Mouse (Mus musculus) mesoderm, embryonic 11.5 days (tissue): ENCODE results near the gene Dusp13.

ENCODE experiments used
- DNase-seq: peaks from one replicate; pipeline ENCODE4 v3.0.0-alpha.2; 2012; ENCODE audit warnings: low read depth, low spot score

The Dusp13 gene

DNA sequence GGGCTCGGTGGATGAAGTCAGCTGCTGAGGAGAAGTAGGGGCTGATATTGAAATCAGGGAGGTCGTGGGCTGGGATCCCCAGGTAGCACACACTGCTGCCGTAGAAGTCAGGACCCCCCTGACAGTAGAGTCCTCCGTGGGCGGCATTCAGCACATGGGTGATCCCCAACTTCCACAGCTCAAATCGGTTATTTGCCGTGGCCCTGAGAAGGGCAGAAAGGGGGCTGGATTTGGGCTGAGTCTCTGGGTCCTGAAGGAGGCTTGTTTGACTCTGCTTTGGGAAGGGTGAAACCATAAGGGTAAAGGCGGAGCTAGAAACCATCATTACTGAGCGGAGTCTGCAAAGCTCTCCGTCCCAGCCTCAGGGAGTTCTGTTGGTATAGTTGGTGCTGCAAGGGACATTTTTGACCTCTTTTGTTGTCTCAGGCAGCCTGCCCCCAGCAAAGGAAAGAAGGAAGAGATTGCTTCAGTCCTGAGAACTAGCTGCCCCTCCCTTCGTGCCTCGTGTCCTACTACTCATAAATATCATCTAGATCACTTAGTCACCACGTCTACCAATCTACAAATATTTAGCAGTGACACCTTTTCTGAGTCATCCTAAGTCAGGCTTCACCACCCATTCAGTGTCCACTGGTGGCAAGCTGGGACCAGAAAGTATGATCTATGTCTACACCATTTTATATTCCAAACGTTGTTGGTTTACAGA, 3.4 kb downstream of the Dusp13 start:
- no peak for DNase-seq

DNA sequence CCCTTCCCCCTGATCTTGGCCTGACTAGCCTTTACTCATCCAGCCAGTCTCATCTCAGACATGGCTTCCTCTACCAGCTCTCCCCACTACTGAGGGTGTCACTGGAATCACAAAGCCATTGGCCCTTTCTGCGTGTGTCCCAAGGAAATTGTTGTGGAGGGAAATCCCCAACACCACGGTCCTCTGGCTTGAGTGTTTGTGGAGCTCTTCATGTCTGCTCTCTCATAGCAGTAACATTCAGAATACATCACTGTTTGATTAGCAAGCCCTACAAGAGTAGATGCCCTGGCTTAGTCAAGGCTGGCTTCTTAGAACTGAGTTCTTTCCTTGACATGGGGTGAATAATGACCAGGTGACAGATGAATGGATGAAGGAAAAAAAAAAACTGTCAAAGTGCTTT, 4.1 kb downstream of the Dusp13 start:
- no peak for DNase-seq

DNA sequence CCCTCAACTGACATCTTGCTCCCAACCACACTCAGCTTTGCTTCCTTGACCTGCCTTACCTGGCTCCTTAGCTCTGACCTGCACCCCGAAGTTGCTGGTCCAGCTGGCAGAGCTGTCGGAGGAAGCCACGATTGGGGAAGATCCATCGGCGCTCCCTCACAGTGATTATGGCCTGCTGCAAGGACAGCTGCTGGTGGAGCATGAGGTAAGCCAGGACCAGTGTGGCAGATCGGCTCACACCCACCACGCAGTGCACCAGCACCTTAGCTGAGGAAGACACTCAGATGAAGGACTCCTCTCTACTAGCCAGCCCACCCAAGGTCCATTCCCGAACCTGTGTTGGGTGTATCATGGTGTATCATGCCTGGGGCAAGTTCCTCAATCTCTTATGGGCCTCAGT, 4.7 kb downstream of the Dusp13 start:
- DNase-seq = no peak

DNA sequence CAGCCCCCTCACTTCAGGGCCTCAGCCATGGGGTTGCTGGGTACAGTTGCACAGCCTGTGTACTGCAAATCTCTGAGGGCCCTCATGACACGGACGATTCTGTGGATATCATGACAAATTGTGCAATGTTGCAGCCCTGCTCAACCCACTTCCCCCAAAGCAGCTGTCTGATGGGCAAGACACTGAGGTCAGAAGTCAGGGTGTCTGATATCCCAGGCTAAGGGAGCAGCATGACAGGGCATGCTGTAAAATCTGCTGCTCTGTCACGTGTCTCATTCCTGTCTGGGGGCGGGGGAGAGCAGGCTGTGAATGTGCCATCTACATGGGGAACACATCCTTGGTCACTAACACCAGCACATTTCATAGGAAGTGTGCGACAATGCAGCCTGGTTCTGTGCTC, 5.8 kb downstream of the Dusp13 start:
- no peak for DNase-seq

DNA sequence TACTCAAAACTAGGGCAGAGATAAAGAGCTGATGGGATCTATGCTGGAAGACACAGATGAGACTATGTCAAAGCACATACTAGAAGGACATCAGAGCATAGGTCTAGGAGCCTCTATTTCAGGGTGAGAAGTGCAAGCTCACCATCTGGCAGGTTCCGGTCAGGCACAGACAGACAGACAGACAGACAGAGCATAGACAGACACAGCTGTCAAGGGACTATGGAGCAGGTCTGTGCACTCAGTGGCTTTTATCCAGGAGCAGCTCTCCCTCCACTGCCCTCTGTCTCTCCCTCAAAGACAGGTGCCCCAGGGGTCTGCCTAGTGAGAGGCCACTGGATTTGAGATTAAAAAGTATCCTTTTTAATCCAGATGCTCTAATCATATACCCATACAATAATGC, 6.8 kb downstream of the Dusp13 start:
- DNase-seq = no peak

DNA sequence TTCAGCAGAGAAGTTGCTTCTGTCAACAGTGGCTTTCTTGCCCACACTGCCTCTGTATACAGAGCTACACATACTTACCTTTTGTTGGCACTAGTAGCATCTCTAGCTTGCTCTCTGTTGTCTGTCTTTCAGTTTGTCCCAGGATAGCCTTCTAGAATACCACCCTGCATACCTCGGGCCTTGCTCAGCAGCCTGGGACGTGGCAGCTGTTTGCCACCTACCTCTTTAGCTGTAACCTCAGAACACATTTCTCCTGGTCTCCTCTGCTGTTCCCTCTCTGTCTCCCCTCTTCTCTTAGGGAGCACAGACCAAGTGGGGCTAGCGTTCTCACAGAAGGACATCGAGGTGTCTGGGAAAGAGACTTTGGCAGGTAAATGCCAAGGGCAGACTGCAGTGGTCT, 8.5 kb downstream of the Dusp13 start:
- no peak for DNase-seq

DNA sequence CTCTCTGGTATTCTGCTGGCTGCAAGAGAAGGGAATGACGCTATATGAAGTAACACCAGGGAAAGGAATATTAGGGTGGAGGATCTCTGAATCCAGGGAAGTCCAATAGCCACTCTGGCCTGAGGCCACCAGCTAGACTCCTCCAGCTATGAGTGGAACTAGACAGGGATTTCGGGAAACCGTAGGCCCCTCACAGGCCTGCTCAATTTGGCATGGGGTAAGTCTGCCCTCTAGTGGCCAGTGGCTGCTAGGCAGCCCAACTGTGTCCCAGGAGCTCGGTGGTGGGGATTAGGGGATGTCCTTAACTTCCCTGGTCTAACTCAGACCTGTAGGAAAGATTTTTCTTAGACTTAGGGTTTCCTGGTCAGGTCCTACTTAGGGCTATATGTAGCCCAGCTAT, 9.2 kb downstream of the Dusp13 start:
- DNase-seq = peak; percentile 88

DNA sequence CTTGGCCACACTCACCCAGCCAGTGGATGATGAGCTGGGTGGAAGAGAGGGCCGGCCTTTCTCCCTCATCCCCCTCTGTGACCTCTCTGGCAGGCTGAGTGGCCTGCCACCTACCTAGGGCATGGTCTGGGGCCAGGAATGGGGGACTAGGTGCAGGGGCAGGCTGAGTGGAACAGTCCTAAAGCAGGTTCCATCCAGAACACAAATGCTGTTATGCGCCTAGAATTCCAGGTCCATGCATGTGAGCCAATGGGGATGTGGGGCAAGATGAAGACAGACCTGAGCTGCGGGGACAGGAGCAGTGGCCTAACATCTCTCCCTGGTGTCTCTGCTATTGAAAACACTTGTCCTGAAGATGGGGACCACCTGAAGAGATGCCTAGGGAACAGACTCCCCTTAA, 9.7 kb downstream of the Dusp13 start:
- no peak for DNase-seq

DNA sequence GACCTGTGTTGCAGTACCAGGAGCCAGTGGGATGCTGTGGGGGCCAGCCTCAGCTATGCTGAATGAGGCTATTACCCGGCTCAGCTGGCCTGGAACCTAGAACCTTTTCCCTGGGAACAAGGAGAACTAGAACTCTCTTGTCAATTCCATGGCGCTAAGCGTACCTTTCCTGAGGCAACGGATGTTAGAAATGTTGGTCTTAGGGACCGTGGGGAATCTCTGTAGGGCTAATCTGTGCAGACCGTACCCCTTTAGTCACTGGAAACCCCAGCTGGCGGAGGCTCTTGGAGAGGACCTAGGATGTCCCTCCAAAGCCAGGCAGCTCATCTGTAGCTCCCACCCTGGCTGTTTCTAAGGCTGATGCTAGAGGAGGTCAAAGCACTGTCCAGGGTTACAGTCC, 10.6 kb downstream of the Dusp13 start:
- no peak for DNase-seq

DNA sequence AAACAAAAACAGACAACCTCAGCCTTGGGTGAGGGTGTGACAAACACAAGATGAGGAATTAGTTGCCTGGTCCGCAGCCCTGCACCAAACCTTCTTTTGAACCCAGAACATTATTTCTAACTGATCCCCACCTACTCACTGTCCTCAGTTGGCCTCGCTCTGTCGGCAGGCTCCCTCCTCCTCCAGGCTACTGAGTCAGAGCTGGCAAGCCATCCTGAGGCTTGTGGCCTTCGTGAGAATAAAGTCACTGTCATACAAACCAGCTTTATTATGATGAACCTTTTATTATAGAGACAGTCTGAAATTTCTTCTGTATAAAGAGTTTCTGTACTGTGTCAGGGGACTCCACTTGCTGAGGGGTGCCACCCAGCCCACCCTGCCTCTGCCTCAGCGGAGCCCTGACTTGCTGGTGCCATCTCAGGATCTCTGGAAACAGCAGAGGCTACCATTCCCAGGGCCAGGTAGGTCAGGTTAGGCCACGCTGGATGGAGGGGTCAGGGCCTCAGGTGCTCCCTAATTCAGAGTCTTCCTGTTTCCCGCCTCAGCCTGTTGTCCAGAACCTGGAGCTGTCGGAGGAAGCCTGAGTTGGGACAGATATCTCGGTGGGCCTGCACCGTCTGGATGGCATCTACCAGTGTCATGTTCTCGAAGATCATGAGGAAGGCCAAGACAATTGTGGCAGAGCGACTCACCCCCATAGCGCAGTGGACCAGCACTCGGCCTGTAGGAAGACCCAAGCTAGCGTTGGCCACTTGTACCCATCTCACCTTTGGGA, 17.7 kb downstream of the Dusp13 start:
- DNase-seq = no peak

DNA sequence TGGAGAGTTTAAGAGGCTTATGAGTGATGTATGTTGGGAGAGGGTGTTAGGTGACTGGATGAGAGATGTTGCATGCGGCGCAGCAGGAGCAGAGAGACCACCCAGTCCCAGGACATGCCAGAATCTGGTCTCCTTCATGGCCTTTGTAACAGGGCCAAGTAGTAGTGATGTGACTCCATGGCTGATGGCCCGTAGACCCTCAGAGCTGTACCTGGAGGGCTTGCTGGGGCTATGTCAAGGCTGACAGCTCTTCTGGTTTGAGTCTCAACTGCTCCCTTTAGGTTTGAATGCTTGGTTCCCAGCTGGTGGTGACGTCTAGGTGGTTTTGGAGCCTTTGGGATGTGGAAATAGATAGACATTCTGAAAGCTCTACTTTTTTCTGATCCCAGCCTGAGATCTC, 21.0 kb downstream of the Dusp13 start:
- no peak for DNase-seq

DNA sequence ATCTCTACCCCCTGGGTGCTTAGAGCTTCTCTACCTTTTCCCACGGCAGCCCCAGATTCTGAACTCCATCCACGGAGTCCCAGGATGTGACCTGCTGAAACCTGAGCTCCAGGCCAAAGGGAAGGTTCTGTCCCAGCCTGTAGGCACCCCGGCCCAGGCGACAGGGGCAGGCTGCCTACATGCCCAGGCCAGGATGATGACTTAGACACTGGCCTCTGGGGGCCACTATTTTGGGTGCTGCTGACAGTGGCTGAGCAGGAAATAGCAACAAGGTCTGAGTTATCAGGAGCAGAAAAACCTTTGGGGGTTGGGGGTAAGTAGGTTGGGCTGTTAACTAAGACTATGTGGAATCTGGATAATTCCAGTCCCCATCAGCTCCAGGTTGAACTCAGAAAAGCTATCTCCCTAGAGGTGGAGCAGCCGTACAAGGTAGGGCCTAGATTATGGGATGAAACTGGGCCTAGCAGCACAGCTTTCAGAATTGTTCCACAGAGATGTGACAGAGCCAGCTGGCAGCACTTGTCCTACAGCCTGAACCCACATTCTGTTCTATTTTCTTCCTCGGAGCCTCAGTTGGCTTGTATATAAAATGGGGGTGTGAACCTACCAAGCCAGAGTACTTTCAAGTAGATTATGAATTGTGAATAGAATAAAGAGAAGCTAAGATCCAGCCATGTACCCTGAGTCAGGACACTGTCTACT, 21.8 kb downstream of the Dusp13 start:
- no peak for DNase-seq

DNA sequence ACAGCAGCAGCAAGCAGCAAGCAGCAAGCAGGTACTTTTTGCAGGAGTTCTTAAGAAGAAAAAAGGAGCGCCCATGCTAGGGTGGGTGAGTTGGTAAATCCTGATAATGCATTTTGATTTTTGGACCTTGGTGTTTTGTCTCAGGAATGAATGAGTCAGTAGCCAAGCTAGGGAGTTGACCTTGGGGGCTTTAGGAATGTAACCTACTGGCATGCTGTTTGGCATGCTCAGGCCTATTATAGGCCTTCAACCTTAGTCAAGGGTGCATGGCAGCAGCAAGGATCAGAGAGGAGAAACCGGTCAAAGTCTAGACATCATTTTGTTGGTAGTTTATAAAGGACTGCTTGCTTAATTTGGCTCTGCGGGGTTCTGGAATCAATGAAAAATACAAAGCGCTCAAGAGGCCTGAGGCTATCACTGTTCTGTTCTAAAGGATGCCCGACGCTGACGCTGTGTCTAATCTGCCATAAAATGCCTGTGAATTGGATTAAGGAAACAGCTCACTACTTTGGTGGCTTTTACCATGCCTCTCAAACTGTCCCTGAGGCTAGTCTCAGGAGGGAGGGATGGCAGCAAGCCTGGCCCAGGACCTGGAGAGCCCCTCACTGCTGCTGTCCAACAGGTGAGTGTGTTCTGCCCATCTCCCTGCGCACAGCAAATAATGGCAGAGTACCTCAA, 28.8 kb downstream of the Dusp13 start:
- DNase-seq = no peak

DNA sequence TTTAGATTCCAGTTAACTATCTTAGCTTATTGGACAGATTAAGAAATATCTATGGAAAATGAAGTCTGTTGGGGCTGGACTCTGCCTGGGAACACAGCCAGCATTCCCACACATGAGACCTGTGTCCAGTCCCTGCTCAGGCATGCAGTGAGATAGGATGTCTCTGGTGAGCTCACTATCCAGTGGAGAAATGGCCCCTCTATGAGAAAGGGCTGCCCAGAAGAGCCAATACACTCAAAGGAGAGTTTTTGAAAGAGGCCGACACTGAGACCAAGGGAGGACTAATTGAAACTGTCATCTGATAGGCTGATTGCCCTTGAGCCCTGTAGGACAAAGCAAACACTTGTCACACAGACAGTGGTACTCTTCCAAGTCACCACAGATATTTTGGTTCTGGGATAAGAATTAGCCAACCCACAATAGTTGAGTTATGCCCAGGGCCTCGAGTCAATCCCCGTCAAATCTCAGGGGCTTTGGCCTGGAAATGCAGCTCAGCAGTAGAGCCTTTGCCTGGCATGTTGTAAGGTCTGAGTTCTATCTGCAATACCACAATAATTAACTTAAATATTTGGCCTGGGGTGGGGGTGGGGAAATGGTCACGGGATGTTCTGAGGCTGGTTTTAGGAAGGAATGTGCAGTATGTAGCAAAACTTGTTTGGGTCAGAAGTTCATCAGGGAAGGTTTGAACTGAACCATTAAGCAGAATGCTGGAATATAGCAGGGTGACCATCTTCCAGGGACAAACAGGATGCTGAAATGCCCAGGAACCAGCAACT, 30.4 kb downstream of the Dusp13 start:
- no peak for DNase-seq

DNA sequence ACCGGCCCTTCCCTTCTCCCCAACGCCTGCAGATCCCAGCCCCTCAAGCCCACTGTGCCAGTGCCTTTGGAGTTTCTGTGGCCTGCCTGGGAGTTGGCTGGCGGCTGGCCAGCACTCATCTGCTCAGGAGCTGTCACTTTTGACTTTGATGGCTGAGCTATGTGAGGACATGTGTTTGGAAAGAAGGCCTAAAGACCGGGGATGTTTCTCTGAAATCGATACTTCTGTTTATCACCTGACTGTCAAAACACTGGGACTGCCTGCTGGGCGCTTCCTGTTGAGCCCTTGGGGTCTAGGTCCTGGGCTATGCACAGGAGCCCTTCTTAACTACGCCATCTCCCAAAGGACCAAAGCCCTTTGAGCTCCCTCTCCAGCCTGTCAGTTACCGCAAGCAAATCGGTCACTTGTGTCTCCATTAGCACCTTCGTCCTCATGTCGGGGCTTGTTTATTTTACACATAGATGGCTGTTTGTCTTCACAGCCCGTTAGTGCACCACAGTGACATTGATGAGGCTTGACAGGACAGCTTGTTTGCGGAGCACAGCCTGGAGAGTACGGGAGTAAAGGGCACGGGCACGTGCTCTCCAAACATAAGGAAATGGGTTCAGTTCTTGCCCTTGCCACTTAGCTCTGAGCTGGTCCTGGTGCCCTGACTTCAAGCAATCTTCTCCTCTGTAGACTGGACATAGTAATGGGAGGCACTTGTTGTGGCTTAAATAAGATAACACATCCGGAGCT, 31.2 kb downstream of the Dusp13 start:
- DNase-seq = peak; percentile 44

DNA sequence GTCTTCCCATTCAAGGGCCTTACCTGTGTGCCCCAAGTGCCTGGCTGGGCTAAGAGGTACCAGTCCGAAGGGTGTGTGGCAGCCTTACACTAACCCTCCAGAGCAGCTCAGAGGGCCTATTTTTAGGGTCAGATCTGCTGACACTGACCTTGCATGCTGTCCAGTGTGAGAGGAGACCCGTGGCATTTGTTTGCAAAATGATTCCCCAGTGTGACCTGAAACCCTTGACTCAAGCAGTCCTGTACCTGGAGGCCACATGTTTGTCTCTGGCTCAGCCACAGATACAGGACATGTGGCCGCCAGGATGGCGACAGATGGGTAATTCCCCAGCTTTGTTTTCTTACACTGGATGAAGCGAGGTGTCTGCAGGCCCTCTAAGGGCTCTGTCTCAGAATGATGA, 36.5 kb downstream of the Dusp13 start, which contains the start of gene Dupd1:
Gene Dupd1 (minus strand): TSS at position 91 of the 400 bp plus-strand sequence.
- DNase-seq = no peak

DNA sequence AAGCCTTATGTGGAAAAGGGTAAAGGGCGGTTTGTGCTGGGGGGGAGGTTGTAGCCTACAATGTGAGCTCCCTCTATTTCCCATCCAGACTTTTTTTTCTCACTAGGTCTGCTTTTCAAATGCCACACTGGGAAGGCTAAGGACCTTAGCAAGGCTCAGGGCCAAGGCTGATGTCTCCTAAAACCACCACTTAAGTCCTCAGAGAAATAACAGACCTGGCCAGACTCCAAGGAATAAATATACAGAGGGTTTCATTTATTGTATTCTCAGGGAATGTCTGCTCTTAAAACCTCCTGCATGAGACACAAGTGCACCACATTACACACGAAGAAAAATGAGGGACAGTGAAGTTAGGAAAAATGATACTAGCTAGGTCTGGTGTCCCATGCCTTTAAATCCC, 39.8 kb downstream of the Dusp13 start:
- no peak for DNase-seq

DNA sequence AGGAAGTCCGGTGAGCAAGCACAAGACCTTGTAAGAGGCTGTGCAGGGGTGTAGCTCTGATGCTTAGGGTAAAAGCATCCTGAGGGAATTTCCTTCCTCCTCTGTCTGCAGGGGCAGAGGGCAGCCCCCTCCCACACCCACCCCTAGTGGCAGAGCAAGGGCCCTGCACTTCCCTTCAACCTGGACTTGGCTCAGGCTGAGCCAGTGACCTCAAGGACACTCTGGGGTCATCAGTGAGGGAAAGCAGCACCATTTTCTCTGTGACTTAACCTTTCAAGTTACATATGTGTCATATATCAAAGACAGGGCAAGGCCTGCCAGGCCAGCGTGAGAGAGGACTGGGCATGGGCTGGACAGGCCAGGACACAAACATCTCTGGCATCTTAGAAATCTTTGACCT, 41.4 kb downstream of the Dusp13 start:
- no peak for DNase-seq

DNA sequence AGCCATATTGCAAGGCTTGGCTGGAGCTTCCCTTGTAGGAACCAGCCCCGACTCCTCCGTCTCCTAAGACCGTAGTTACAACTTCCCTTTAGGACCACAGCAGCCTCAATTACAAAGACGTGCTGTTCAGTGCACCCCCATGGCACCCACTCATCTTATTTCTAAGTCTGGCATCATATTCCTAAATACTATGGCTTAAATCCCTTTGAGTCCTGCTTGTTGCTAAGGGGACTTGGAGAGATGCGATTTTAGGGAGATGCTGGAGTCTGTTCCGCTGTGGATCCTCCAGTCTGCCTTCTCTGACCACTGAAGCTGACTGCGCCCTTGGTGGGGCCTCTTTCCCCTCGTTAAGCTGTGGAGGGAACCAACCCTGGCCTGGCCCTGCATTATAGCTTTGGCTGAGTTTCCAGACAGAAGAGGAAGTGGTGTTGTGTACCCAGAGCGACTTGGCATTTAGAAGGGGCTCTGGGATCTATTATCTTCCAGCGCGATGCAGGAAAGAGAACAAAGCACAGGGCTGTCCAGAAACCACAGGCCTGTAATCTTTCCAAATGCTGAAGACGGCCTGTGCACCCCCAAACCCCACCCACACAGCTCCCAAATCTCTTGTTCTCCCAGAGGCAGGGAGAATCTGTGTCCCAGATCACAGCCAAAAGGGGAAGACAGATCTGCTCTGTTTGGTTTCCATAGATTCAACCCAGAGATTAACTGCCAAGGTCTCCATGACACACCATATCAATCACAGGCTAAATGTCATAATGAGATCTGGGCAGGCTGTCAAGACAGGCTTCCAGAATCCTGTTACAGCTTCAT, 44.0 kb downstream of the Dusp13 start:
- DNase-seq = no peak

DNA sequence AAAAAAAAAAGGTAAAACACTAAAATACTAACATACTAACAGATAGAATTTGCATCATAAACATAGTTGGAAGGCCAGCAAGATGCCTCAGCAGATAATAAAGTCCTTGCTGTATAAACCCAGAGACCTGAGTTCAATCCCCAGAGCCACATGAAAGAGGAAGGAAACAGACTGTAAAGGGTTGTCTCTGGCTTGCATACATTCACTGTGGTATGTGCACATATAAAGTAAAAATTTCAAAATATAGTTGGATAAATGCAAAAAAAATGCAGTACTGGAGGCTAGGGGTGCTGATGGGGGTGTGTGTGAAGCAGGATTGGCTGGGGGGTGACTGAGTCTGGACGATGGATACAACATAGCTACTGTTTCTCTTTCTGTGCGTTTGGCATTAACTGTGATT, 45.5 kb downstream of the Dusp13 start:
- no peak for DNase-seq
